Mouse (Mus musculus): ENCODE measurements around the gene Cdh7. TPM values are rescaled to one million over a fixed set of nuclear protein-coding genes. Genes with fewer than 3 reads are reported as not detected.

The Cdh7 gene
- total RNA-seq (2018; cell fraction: chromatin; rRNA removed): not detected
- total RNA-seq (2018; cell fraction: cytosol; rRNA removed): not detected
- not detected for total RNA-seq (2018; cell fraction: nucleus; rRNA removed)
- not detected in 3 replicates for polyA plus RNA-seq (2018)

- Histone ChIP-seq H3K79me2 (ENCODE audit: inconsistent target) (no peaks in the 10 kb centered on the region), H3K27ac (no peak within 1 kb of the TSS), H3K4me3 (ENCODE audit: inconsistent target) (no peak within 1 kb of the TSS), H3K36me3 (ENCODE audit: inconsistent target) (no peaks in the 10 kb centered on the region)
- 8% methylated on average over 35 of the region's 35 CpGs for WGBS (ENCODE audit: missing documents)
These were observed at the start of gene Cdh7 for GRCm38 (mm10) chr1:109982064-109982808. Cdh7 (plus strand) TSS chr1:109982431.

- no peaks in the 10 kb centered on the region for H3K79me2 ChIP-seq (ENCODE audit: inconsistent target)
- H3K27ac ChIP-seq: no peak overlapping the region
- 72% methylated on average over 3 of the region's 3 CpGs for whole genome bisulfite sequencing (ENCODE audit: missing documents)
- H3K36me3 ChIP-seq (ENCODE audit: inconsistent target): no peaks in the 10 kb centered on the region
- no peak overlapping the region for H3K4me3 ChIP-seq (ENCODE audit: inconsistent target)
These were observed 49.6 kb upstream of the Cdh7 start for GRCm38 (mm10) chr1:109932674-109933073.

- Histone ChIP-seq H3K79me2 (ENCODE audit: inconsistent target) (no peaks in the 10 kb centered on the region), H3K36me3 (ENCODE audit: inconsistent target) (no peaks in the 10 kb centered on the region), H3K4me3 (ENCODE audit: inconsistent target) (no peak overlapping the region), H3K27ac (no peak overlapping the region)
- WGBS (ENCODE audit: missing documents): 78% methylated on average over 2 of the region's 2 CpGs
These were observed 33.7 kb upstream of the Cdh7 start for GRCm38 (mm10) chr1:109948571-109948970.

- H3K27ac ChIP-seq: no peak overlapping the region
- no peaks in the 10 kb centered on the region for H3K79me2 ChIP-seq (ENCODE audit: inconsistent target)
- H3K36me3 ChIP-seq (ENCODE audit: inconsistent target): no peaks in the 10 kb centered on the region
- 93% methylated on average over 5 of the region's 5 CpGs for WGBS (ENCODE audit: missing documents)
- H3K4me3 ChIP-seq (ENCODE audit: inconsistent target): no peak overlapping the region
These were observed 10.4 kb upstream of the Cdh7 start for GRCm38 (mm10) chr1:109971721-109972425.

GRCm38 (mm10) chr1:109972426-109973015 lies 9.7 kb upstream of the Cdh7 start:
- WGBS (ENCODE audit: missing documents): 73% methylated on average over 4 of the region's 4 CpGs
- Histone ChIP-seq H3K79me2 (ENCODE audit: inconsistent target) (no peaks in the 10 kb centered on the region), H3K4me3 (ENCODE audit: inconsistent target) (no peak overlapping the region), H3K27ac (no peak overlapping the region), H3K36me3 (ENCODE audit: inconsistent target) (no peaks in the 10 kb centered on the region)

GRCm38 (mm10) chr1:109982809-109983536 lies 742 bp downstream of the Cdh7 start:
- no peak overlapping the region for H3K4me3 ChIP-seq (ENCODE audit: inconsistent target)
- H3K79me2 ChIP-seq (ENCODE audit: inconsistent target): no peaks in the 10 kb centered on the region
- 10% methylated on average over 38 of the region's 38 CpGs for WGBS (ENCODE audit: missing documents)
- no peak overlapping the region for H3K27ac ChIP-seq
- H3K36me3 ChIP-seq (ENCODE audit: inconsistent target): no peaks in the 10 kb centered on the region

GRCm38 (mm10) chr1:109983537-109983912 lies 1.3 kb downstream of the Cdh7 start:
- Histone ChIP-seq H3K79me2 (ENCODE audit: inconsistent target) (no peaks in the 10 kb centered on the region), H3K36me3 (ENCODE audit: inconsistent target) (no peaks in the 10 kb centered on the region), H3K4me3 (ENCODE audit: inconsistent target) (no peak overlapping the region), H3K27ac (no peak overlapping the region)
- whole genome bisulfite sequencing (ENCODE audit: missing documents): 28% methylated on average over 6 of the region's 6 CpGs

- Histone ChIP-seq H3K79me2 (ENCODE audit: inconsistent target) (no peaks in the 10 kb centered on the region), H3K27ac (no peak overlapping the region), H3K36me3 (ENCODE audit: inconsistent target) (no peaks in the 10 kb centered on the region), H3K4me3 (ENCODE audit: inconsistent target) (no peak overlapping the region)
- 64% methylated on average over 3 of the region's 3 CpGs for WGBS (ENCODE audit: missing documents)
These were observed 2.5 kb downstream of the Cdh7 start for GRCm38 (mm10) chr1:109984776-109985175.

- whole genome bisulfite sequencing (ENCODE audit: missing documents): 14% methylated on average over 1 of the region's 1 CpGs
- Histone ChIP-seq H3K4me3 (ENCODE audit: inconsistent target) (no peak overlapping the region), H3K36me3 (ENCODE audit: inconsistent target) (no peaks in the 10 kb centered on the region), H3K27ac (no peak overlapping the region), H3K79me2 (ENCODE audit: inconsistent target) (no peaks in the 10 kb centered on the region)
These were observed 3.2 kb downstream of the Cdh7 start for GRCm38 (mm10) chr1:109985468-109985867.

GRCm38 (mm10) chr1:109989541-109989940 lies 7.3 kb downstream of the Cdh7 start:
- 81% methylated on average over 2 of the region's 2 CpGs for WGBS (ENCODE audit: missing documents)
- Histone ChIP-seq H3K27ac (no peak overlapping the region), H3K4me3 (ENCODE audit: inconsistent target) (no peak overlapping the region), H3K36me3 (ENCODE audit: inconsistent target) (no peaks in the 10 kb centered on the region), H3K79me2 (ENCODE audit: inconsistent target) (no peaks in the 10 kb centered on the region)

GRCm38 (mm10) chr1:109993906-109994305 lies 11.7 kb downstream of the Cdh7 start:
- Histone ChIP-seq H3K36me3 (ENCODE audit: inconsistent target) (no peaks in the 10 kb centered on the region), H3K27ac (no peak overlapping the region), H3K79me2 (ENCODE audit: inconsistent target) (no peaks in the 10 kb centered on the region), H3K4me3 (ENCODE audit: inconsistent target) (no peak overlapping the region)
- WGBS (ENCODE audit: missing documents): 87% methylated on average over 5 of the region's 5 CpGs

- no peak overlapping the region for H3K27ac ChIP-seq
- H3K4me3 ChIP-seq (ENCODE audit: inconsistent target): no peak overlapping the region
- H3K36me3 ChIP-seq (ENCODE audit: inconsistent target): no peaks in the 10 kb centered on the region
- H3K79me2 ChIP-seq (ENCODE audit: inconsistent target): no peaks in the 10 kb centered on the region
These were observed 22.2 kb downstream of the Cdh7 start for GRCm38 (mm10) chr1:110004451-110004850.

GRCm38 (mm10) chr1:110005038-110005437 lies 22.8 kb downstream of the Cdh7 start:
- no peaks in the 10 kb centered on the region for H3K36me3 ChIP-seq (ENCODE audit: inconsistent target)
- WGBS (ENCODE audit: missing documents): 67% methylated on average over 3 of the region's 3 CpGs
- no peak overlapping the region for H3K4me3 ChIP-seq (ENCODE audit: inconsistent target)
- H3K27ac ChIP-seq: no peak overlapping the region
- no peaks in the 10 kb centered on the region for H3K79me2 ChIP-seq (ENCODE audit: inconsistent target)

GRCm38 (mm10) chr1:110012153-110012552 lies 29.9 kb downstream of the Cdh7 start:
- Histone ChIP-seq H3K79me2 (ENCODE audit: inconsistent target) (no peaks in the 10 kb centered on the region), H3K4me3 (ENCODE audit: inconsistent target) (no peak overlapping the region), H3K36me3 (ENCODE audit: inconsistent target) (no peaks in the 10 kb centered on the region), H3K27ac (no peak overlapping the region)
- WGBS (ENCODE audit: missing documents): 92% methylated on average over 1 of the region's 1 CpGs
